Mouse (Mus musculus) liver, postnatal 0 days (tissue): Measurements from ENCODE around the gene Acbd3.

Experiments
- CTCF ChIP-seq: sonication (generic); IDR thresholded peaks from 2 replicates; pipeline ENCODE4 v1.5.1; 2016; ENCODE audit warnings: antibody characterized with exemption, low read depth
- EP300 ChIP-seq: IDR thresholded peaks from 2 replicates; pipeline ENCODE4 v1.6.1; 2016; ENCODE audit warnings: antibody characterized with exemption, low read depth, mild to moderate bottlenecking

- TF ChIP-seq CTCF (no peak), EP300 (no peak)
These were observed 3.4 kb downstream of the Acbd3 start for GRCm38 (mm10) chr1:180729231-180729630.
